ENCODE assay signal across 30 mouse cellular contexts in the genomic region with DNA sequence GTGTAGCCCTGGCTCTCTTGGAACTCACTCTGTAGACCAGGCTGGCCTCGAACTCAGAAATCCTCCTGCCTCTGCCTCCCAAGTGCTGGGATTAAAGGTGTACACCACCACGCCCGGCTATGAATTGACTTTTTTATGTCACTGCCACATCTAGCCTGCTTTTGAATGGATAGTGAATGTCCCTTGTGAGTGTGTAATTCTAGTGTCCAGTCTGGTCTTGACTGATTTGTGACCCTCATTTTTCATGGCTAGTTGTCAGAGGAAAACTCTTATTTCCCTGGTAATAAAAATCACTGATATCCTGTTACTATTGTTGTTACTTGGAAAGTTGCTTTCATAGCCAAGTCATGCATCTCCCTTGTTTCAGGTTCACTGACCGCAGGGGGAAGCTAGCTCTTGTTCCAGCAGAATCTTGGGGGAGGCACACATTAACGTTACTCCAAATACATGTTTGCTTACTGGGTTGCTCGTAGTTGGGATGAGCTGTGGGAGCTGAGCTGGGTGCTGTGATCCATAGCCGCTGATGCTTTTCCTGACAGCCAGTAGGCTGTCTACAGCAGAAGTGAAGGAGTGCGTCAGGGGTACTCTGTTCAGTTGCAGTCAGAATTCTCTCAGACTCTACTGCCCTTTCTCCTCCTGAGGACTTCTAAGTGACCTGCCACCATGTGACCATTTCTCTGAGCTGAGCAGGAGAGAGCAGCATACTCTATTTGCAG.
DNase-seq lines count a peak whose midpoint lies in the region; ATAC-seq lines count a peak whose summit lies in the region.
"Had no signal": no experiment of that assay in that cellular context is flagged by ENCODE, and none has a peak within 500 bp of the region (broad histone marks: within the 10 kb centered on the region; RNA-seq: fewer than 3 reads in every experiment).

No protein-coding gene starts in this region.

- no peaks in the 10 kb centered on the region for H3K79me2 ChIP-seq in macrophage (ENCODE audit: inconsistent target)

- no peak overlapping the region for H3K4me3 ChIP-seq in kidney, embryonic 15.5 days (replicated peaks)
- no peak overlapping the region for H3K4me3 ChIP-seq in macrophage (ENCODE audit: inconsistent target)
- H3K4me3 ChIP-seq: embryonic facial prominence, embryonic 10.5 days; embryonic facial prominence, embryonic 13.5 days; forebrain, embryonic 10.5 days; forebrain, embryonic 13.5 days; heart, adult 2 months; heart, embryonic 10.5 days; heart, embryonic 13.5 days had no signal

- no peak overlapping the region for H3K4me2 ChIP-seq in kidney, embryonic 15.5 days
- H3K4me2 ChIP-seq: embryonic facial prominence, embryonic 13.5 days; forebrain, embryonic 13.5 days; heart, embryonic 13.5 days; hindbrain, embryonic 14.5 days had no signal

- H3K4me1 ChIP-seq in kidney, embryonic 15.5 days, result 0 out of 2 replicates have a peak, but pooled peaks cover 2% of the 10 kb centered on the region
- H3K4me1 ChIP-seq: embryonic facial prominence, embryonic 10.5 days; embryonic facial prominence, embryonic 13.5 days; forebrain, embryonic 13.5 days; heart, embryonic 10.5 days; heart, embryonic 13.5 days had no signal

- ATAC-seq in kidney, embryonic 15.5 days (replicated peaks; ENCODE audit: low FRiP score), result peak; percentile 95
- ATAC-seq: forebrain, embryonic 13.5 days; forebrain, embryonic 16.5 days; hindbrain, postnatal 0 days had no signal

- H3K9ac ChIP-seq in kidney, embryonic 15.5 days, result no peak overlapping the region
- H3K9ac ChIP-seq: embryonic facial prominence, embryonic 13.5 days; forebrain, embryonic 13.5 days; heart, embryonic 13.5 days; hindbrain, embryonic 14.5 days had no signal

- peaks cover 87% of the 10 kb centered on the region for H3K36me3 ChIP-seq in kidney, embryonic 15.5 days
- peaks cover 22% of the 10 kb centered on the region for H3K36me3 ChIP-seq in macrophage (ENCODE audit: inconsistent target)

- no peak for DNase-seq in kidney, postnatal 25 days
- peak; percentile 2 to 18 for DNase-seq in kidney, postnatal 4 days
- DNase-seq in kidney, adult 9 months, result no peak
- DNase-seq in layer of hippocampus, adult 9-10 months (ENCODE audit: low spot score), result no peak
- DNase-seq: adrenal gland, adult 2 months; adrenal gland, postnatal 14 days; B cell, adult 2 months; cerebellum, adult 11-12 months; cerebellum, adult 8-10 months; cerebellum, postnatal 10 days; cerebellum, postnatal 36 days; embryo, embryonic 11 days; gastrocnemius, postnatal 10 days; gastrocnemius, postnatal 36 days; heart, adult 2 months; heart, postnatal 14 days; heart, postnatal 4 days had no signal

- peak overlapping the region; percentile 61 for H3K27ac ChIP-seq in kidney, embryonic 15.5 days
- 0 out of 2 replicates have a peak overlapping the region, but pooled peaks have one; percentile 27 for H3K27ac ChIP-seq in macrophage
- H3K27ac ChIP-seq: embryonic facial prominence, embryonic 10.5 days; embryonic facial prominence, embryonic 13.5 days; forebrain, embryonic 10.5 days; forebrain, embryonic 13.5 days; heart, adult 2 months; heart, embryonic 10.5 days; heart, embryonic 13.5 days; hindbrain, embryonic 14.5 days; hindbrain, postnatal 0 days had no signal

- H3K27me3 ChIP-seq in kidney, embryonic 15.5 days, result no peaks in the 10 kb centered on the region
- H3K27me3 ChIP-seq: CH12.LX; embryonic facial prominence, embryonic 13.5 days; forebrain, embryonic 13.5 days; heart, embryonic 13.5 days had no signal

- 57% methylated on average over 8 of the region's 8 CpGs for WGBS in kidney, embryonic 15.5 days
- 97% methylated on average over 8 of the region's 8 CpGs for WGBS in macrophage (ENCODE audit: missing documents)

- no peaks in the 10 kb centered on the region for H3K9me3 ChIP-seq in kidney, embryonic 15.5 days (replicated peaks)
- H3K9me3 ChIP-seq: embryonic facial prominence, embryonic 10.5 days; embryonic facial prominence, embryonic 13.5 days; forebrain, embryonic 10.5 days; forebrain, embryonic 13.5 days; G1E; heart, embryonic 10.5 days; heart, embryonic 13.5 days had no signal

Comparison
In these comparisons a context has a peak if more than half of its experiments do, and no peak if none do; other contexts are left out.
1. DNase-seq: peak in kidney, postnatal 4 days (2 of 2); none in kidney, postnatal 25 days (0 of 2), kidney, adult 9 months (single experiment) and layer of hippocampus, adult 9-10 months (single experiment).